Mouse (Mus musculus) MEL (cell line): ENCODE data around the gene Aoah.

Source experiments
- CHD2 ChIP-seq: IDR thresholded peaks from 2 replicates; pipeline ENCODE4 v1.6.1; 2011; ENCODE audit warnings: low read length, improper control_type of control experiment
- E2F4 ChIP-seq: IDR thresholded peaks from 2 replicates; pipeline ENCODE4 v1.6.1; 2011; ENCODE audit warnings: low read depth, low read length, improper control_type of control experiment, borderline replicate concordance

GRCm38 (mm10) chr13:20940389-20940788 lies 146.5 kb downstream of the Aoah start:
- no peak for TF ChIP-seq CHD2
- TF ChIP-seq E2F4: no peak
